Mouse (Mus musculus): ENCODE results near the gene Gls. TPM values are rescaled to one million over a fixed set of nuclear protein-coding genes. Genes with fewer than 3 reads are reported as not detected.

Gene Gls
- total RNA-seq, 4 experiments from 2014 or later: 66.5 to 87.3 (median 81.9) TPM

DNA sequence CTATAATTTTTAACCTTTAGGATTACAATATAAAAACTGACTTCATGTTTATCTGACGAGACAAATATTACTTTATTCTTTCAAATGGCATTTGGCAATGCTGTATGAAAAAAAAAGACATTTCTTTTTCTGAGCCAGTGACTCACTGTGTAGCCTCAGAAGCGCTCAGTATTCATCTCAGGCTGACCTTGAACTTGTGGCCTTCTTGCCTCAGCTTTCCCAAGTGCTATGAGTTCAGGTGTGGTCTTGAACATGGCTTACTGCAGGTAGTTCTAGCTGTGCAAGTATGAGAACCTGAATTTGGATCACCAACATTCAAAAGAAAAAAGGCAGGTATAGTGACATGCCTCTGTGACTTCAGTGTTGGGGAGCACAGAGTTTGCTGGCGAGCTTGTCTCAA lies 112.0 kb downstream of the Gls start:
- DNase-seq (ENCODE audit: low spot score): no peak

DNA sequence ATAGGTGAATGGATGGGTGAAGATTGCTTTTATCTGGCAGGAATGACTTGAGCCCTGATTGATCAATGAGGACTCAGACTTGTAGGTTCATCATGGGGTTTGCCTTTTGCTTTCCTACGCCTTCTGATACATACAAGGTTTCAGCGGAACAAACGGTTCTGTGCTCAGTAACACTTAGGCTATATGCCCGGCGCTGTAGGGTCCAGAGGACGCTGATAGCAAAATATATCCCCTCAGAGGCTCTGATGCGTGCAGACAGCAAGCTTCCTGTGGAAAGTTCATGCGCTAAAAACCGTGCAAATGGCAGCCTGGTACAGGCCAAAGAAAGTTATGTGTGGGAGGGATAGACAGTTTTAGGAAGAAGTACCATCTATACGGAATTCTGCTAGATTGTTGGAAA lies 112.8 kb downstream of the Gls start:
- DNase-seq (ENCODE audit: low spot score): no peak

DNA sequence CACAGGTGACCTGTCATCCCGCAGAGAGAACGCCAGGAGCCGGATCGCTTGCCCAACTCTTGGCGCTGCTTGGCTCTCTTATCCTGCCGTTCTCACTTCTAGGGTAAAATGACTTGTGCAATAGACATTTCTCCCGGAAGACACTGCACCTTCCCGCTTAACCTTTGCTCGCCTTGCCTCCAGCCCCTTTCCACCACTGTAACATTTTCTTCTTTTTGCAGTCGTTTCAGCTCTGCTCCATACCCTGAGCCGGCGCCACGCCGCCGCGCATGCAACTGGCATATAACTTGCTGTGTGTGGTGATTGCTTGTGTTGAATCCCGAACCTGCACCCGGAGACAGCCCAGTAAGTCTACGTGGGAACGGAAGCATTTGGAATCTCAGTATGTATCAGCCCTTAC lies 113.3 kb downstream of the Gls start:
- DNase-seq (ENCODE audit: low spot score): peak; percentile 21

DNA sequence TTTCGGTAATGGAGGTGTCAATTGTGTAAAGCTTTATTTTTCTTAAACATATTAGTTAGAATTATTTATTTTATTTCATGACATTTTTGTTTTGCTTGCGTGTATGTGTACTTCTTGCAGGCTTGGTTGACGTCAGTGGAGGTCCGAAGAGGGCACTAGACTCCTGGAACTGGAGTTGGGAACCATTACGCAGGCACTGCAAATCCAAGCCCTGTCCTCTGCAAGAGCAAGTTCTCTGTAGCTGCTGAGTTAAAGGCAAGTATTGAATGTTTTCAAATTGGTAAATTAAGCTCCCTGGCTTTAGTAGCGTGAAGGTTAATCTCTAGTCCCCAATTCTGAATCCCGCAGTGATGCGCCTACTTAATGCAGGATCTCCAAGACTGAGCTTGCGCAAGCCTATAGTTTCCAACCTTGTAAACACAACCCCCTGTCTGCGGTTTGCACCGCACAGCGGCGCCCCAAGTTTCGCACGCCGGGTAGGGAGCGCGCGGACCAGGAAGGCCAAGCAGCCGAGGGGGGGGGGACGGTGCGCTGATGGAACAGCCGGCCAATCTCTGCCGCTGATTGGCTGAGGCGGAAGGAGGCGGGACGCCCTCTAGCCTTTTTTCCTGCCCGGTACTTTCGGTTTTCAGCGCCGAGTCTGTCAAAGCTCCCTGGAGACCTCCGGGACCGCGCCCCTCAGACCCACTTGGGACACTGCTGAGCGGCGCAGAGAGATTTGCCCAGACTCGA lies 114.0 kb downstream of the Gls start, which contains the start of gene Stat1:
TSS of gene Stat1 (plus strand) at position 581 of the 732 bp plus-strand sequence.
- peak; percentile 83 for DNase-seq (ENCODE audit: low spot score)

DNA sequence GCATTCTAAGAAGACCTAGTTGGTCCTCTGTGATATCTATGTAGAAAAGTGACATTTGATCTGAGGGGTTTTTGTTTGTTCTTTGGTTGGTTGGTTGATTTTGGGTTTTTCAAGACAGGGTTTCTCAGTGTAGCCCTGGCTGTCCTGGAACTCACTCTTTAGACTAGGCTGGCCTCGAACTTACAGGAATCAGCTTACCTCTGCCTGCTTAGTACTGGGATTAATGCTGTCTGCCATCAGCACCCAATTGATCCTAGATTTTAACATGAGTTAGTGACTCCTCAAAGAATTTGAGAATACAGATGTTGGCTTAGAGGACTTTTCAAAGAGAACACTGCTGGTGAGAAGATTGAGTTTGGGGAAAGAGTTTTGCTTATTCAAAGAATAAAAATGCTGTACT lies 115.3 kb downstream of the Gls start:
- no peak for DNase-seq (ENCODE audit: low spot score)

DNA sequence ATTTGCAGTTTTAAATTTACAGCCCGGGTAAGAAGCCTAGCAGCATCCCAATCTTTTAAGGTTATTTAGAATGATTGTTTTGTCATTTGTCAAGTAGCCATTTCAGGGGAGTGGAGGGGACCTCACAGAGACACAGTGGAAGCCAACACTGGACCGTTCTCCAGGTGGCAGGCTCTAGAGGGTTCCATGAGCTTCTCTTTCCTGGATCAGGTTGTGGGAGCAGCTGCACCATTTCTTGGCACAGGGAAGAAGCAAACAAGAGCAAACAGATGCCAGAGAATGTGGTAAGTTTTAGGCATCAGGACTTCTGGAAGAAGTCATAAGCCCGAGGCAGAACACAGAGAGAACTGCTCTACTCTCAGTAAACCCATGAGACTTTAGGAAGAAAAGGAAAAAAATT lies 116.6 kb downstream of the Gls start:
- no peak for DNase-seq (ENCODE audit: low spot score)

GRCm38 (mm10) chr1:52113666-52114069 lies 119.4 kb downstream of the Gls start:
- peak; percentile 98 for DNase-seq (ENCODE audit: low spot score)

Other genes starting within 250 kb of the Gls start
- under 1 TPM in 2 of 4 experiments, not detected in 2; 0.28 to 0.35 TPM for gene Stat4, start 246.1 kb downstream of the Gls start, total RNA-seq (2022)
- gene Stat1, start 113.8 kb downstream of the Gls start, total RNA-seq (2022): 10 to 100 TPM; 26.0 to 33.9 (median 26.9) TPM

Measured in heart, adult 8-10 months (tissue).